Mouse (Mus musculus) stomach, postnatal 0 days (tissue): ENCODE results near the gene Calcoco1. TPM values are rescaled to one million over a fixed set of nuclear protein-coding genes. Genes with fewer than 3 reads are reported as not detected.
"Not testable (repeated sequence)": the region's sequence is repeated elsewhere in the genome, so short reads cannot be mapped to it uniquely, and the experiment has no call there.

Experiments
- ATAC-seq: fragments of 200-750 bp; cut with Nextera tagmentation; 2 replicates; pipeline ENCODE4 v1.8.0; 2017; ENCODE audit not compliant: low FRiP score, low TSS enrichment
- DNase-seq: peaks from one replicate; pipeline ENCODE4 v3.0.0-alpha.2; 2016; ENCODE audit warnings: low spot score
- H3K27ac ChIP-seq: fragments of 300-500 bp; sonication (generic); replicated peaks from 2 replicates; pipeline ENCODE4 v1.5.1; 2014; ENCODE audit warnings: mild to moderate bottlenecking, control low read depth
- H3K27me3 ChIP-seq: fragments of 300-500 bp; sonication (generic); 2 replicates; pipeline ENCODE4 v1.6.1; 2014; ENCODE audit warnings: low read length; ENCODE audit not compliant: control insufficient read depth, insufficient read depth
- H3K36me3 ChIP-seq: fragments of 300-500 bp; sonication (generic); 2 replicates; pipeline ENCODE4 v1.6.1; 2014; ENCODE audit warnings: low read length, mixed read lengths; ENCODE audit not compliant: control insufficient read depth, insufficient read depth
- H3K4me1 ChIP-seq: fragments of 300-500 bp; sonication (generic); replicated peaks from 2 replicates; pipeline ENCODE4 v1.6.1; 2014; ENCODE audit warnings: antibody characterized with exemption; ENCODE audit not compliant: control insufficient read depth, insufficient read depth
- H3K4me2 ChIP-seq: fragments of 300-500 bp; sonication (generic); replicated peaks from 2 replicates; pipeline ENCODE4 v1.6.1; 2014; ENCODE audit warnings: low read depth, mild to moderate bottlenecking, control low read depth, moderate library complexity
- H3K4me3 ChIP-seq: fragments of 300-500 bp; sonication (generic); 2 replicates; pipeline ENCODE4 v1.5.1; 2014; ENCODE audit warnings: low read depth, low read length, control low read depth
- H3K9ac ChIP-seq: fragments of 300-500 bp; sonication (generic); 2 replicates; pipeline ENCODE4 v1.6.1; 2014; ENCODE audit warnings: mild to moderate bottlenecking, low read length, control low read depth, mixed read lengths
- H3K9me3 ChIP-seq: fragments of 300-500 bp; sonication (generic); 2 replicates; pipeline ENCODE4 v1.6.1; 2016; ENCODE audit warnings: low read length; ENCODE audit not compliant: control insufficient read depth
- CTCF ChIP-seq: IDR thresholded peaks from 2 replicates; pipeline ENCODE4 v1.5.1; 2016; ENCODE audit warnings: antibody characterized with exemption, low read depth, mild to moderate bottlenecking, moderate library complexity
- EP300 ChIP-seq: optimal IDR thresholded peaks from 2 replicates; pipeline ENCODE3; 2016; ENCODE audit warnings: antibody characterized with exemption
- WGBS: fragments of 180-500 bp; shearing (Covaris S2); extraction: QIAGEN DNeasy Blood & Tissue Kit; methylation state at CpG from one replicate; pipeline ENCODE4 v1.1.7; 2014; 5-methylcytosine and 5-hydroxymethylcytosine counted together
- microRNA counts: library from miRNA; unstranded; fragments of <30 nt; microRNA quantifications from one replicate; lab custom pipeline; 2015
- microRNA-seq: library from miRNA; unstranded; fragments of <30 nt; microRNA quantifications from one replicate; pipeline ENCODE4, GENCODE M21; 2016
- polyA plus RNA-seq: library from polyadenylated mRNA; unstranded; fragments of >200 nt; fragmentation: Nextera tagmentation; extraction: Ambion mirVana; gene quantifications from 2 replicates; pipeline ENCODE4 v1.2.1, GENCODE M21; 2015

Calcoco1 gene
- polyA plus RNA-seq, 1 experiment from 2014 or later = 25.5 TPM

DNA sequence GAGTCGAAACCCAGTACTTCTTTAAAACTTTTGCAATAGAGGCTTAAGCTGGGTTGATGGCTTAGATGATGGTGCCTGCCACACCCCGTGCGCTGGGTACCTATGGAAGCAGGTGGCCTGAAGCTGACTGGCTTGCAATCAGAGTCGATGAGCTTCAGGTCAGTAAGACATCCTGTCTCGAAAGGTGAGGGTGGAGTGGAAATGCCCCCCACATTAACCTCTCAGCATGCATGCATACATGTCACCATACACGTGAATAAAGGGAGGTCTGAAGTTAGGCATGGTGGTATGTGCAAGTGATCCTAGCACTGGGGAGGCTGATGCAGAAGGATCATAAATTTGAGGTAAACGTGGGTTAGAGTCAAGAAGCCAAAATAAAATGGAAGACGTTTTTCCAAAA, 52.4 kb downstream of the Calcoco1 start:
- DNase-seq (no peak), ATAC-seq (no peak)
- Histone ChIP-seq H3K27me3 (no peaks in the 10 kb centered on the region), H3K4me1 (no peaks in the 10 kb centered on the region), H3K36me3 (peaks cover 10% of the 10 kb centered on the region; the same call in 1 of the 2 replicates), H3K4me3 (no peak overlapping the region), H3K9ac (no peak overlapping the region), H3K27ac (no peak overlapping the region), H3K4me2 (no peak overlapping the region), H3K9me3 (no peaks in the 10 kb centered on the region)
- no peak for TF ChIP-seq EP300
- TF ChIP-seq CTCF = no peak
- WGBS = 79% methylated on average over 8 of the region's 8 CpGs

DNA sequence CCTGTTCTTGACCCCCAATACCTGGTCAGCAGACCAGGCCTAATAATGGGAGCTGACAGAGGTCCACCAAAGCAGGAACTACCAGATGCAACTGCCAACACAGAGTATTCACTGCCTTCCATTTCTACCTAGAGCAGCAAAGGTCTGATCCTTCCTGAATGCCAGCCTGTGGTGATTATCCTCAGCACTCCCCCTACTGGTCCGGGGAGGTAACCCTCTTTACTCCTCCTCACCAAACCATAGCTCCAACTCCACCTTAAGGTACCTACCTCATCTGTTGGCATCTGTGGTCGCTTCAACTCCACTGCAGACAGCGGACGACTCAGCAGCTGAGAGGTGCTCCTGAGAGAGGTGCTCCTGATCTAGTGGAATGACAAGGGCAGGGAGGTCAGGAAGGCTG, 56.5 kb downstream of the Calcoco1 start:
- peak; percentile 90 for TF ChIP-seq CTCF
- TF ChIP-seq EP300 = no peak
- Histone ChIP-seq H3K9ac (no peak overlapping the region), H3K27me3 (no peaks in the 10 kb centered on the region), H3K27ac (no peak overlapping the region), H3K4me2 (no peak overlapping the region), H3K36me3 (peaks cover 25% of the 10 kb centered on the region), H3K4me3 (no peak overlapping the region), H3K4me1 (no peaks in the 10 kb centered on the region), H3K9me3 (no peaks in the 10 kb centered on the region)
- 30% methylated on average over 4 of the region's 4 CpGs for WGBS
- peak; percentile 76 for ATAC-seq
- DNase-seq = peak; percentile 82

DNA sequence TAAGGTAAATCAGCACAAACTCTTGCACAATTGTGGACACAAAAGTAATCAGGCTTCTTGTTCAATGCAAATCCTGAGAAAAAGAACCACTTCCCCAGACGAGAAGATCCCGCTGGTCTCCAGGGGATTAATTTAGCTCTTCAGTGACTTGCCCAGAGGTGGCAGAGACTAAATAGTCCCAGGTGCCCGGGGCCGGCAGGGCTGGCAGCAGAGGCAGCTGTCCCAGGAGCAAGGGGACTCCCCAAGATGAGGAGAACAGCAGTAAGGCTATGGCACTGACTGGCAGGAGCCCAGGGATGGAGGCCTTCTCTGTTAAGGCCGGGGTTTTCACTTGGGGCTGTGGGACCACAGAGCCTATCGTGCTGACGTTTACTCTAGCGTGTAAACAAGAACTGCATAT, 58.2 kb downstream of the Calcoco1 start:
- Histone ChIP-seq H3K4me2 (no peak overlapping the region), H3K4me3 (no peak overlapping the region), H3K27ac (no peak overlapping the region), H3K9ac (no peak overlapping the region), H3K4me1 (no peaks in the 10 kb centered on the region), H3K9me3 (no peaks in the 10 kb centered on the region), H3K36me3 (peaks cover 25% of the 10 kb centered on the region), H3K27me3 (no peaks in the 10 kb centered on the region)
- no peak for TF ChIP-seq CTCF
- TF ChIP-seq EP300 = no peak
- DNase-seq (no peak), ATAC-seq (no peak)
- 75% methylated on average over 8 of the region's 8 CpGs for WGBS

DNA sequence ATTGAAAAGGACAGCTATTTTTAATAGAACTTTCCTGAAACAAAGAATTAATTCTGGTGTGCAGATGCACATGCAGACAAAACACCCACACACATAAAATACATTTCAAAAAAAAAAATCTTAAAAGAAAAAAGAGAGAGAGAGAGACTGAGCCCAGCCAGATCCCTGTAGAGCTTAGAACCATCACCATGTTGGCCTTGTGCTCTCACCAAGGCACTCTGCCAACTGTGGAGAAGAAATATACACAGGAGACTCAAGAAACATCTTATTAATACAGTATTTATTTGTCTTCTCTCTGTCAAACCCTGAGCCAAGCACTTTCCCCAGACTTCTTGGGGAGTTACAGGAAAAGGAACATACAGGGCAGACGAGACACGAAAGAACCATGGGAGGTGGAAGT, 59.4 kb downstream of the Calcoco1 start:
- WGBS = no CpG with 5 or more reads among the region's 2 CpGs
- peaks cover 25% of the 10 kb centered on the region for H3K36me3 ChIP-seq
- H3K27ac ChIP-seq, H3K27me3 ChIP-seq, DNase-seq, H3K4me1 ChIP-seq, H3K4me2 ChIP-seq, H3K9ac ChIP-seq, H3K9me3 ChIP-seq, H3K4me3 ChIP-seq, ATAC-seq: not testable (repeated sequence)

DNA sequence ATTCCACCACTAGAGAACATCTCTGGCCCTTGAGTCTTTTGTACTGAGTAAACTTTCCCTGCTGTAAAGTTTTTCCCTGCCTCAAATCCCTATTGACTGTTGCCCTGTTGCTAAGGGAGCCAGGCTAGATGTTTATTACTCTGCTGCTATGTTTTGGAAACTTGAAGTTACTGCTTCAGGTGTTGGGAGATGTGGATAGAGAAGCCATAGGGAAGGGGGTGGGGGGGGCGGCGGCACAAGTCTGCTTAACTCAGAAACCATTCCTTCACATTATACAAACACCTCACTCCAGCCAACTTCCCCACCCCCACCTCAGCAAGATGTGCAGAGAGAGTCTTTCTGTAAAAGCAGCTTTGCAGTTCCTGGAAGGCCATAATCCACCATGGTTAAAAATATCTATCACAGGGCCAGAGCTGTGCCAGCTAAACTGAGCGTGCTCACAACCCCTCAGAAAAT, 64.0 kb downstream of the Calcoco1 start:
- no peaks in the 10 kb centered on the region for H3K27me3 ChIP-seq
- peak overlapping the region; percentile 94 for H3K27ac ChIP-seq
- TF ChIP-seq EP300 (no peak), CTCF (0 out of 2 replicates have a peak, but pooled peaks have one; percentile 22)
- 0 out of 2 replicates have a peak overlapping the region, but pooled peaks have one; percentile 12 for H3K4me2 ChIP-seq
- H3K4me1 ChIP-seq = peaks cover 5% of the 10 kb centered on the region; the same call in 1 of the 2 replicates
- no peak overlapping the region for H3K4me3 ChIP-seq
- 31% methylated on average over 3 of the region's 3 CpGs for WGBS
- DNase-seq = peak; percentile 67
- H3K9ac ChIP-seq = peak overlapping the region; percentile 19; the same call in 1 of the 2 replicates
- peaks cover 4% of the 10 kb centered on the region; the same call in 1 of the 2 replicates for H3K36me3 ChIP-seq
- ATAC-seq = peak; percentile 63; the same call in 1 of the 2 replicates
- no peaks in the 10 kb centered on the region for H3K9me3 ChIP-seq

MicroRNA genes within 50 kb of the gene (microRNA counts, 519-probe panel; counts per million panel counts)
- microRNA mmu-miR-688 (lab: Ali Mortazavi, UCI) = not detected

Small RNAs within 50 kb of the gene (microRNA-seq; reads per million reads assigned to microRNA genes)
- gene Mir688 = not detected

Other genes with a start within 250 kb of the Calcoco1 start
- gene Gm10337, start 218.5 kb downstream of the Calcoco1 start, polyA plus RNA-seq = not detected in 2 replicates
- gene Map3k12, start 205.1 kb downstream of the Calcoco1 start, polyA plus RNA-seq = 3.3 and 3.9 TPM in 2 replicates
- 41.7 and 44.3 TPM in 2 replicates for gene Tarbp2, start 204.0 kb downstream of the Calcoco1 start, polyA plus RNA-seq
- gene Npff, start 197.2 kb downstream of the Calcoco1 start, polyA plus RNA-seq = 1.1 and 1.3 TPM in 2 replicates
- not detected in 2 replicates for gene Gm28047, start 97.1 kb downstream of the Calcoco1 start, polyA plus RNA-seq
- gene Atf7, start 96.7 kb downstream of the Calcoco1 start, polyA plus RNA-seq = 17.0 and 17.3 TPM in 2 replicates
- gene Atp5g2, start 49.8 kb downstream of the Calcoco1 start, polyA plus RNA-seq = 66.6 and 71.4 TPM in 2 replicates
- gene Hoxc13, start 198.9 kb upstream of the Calcoco1 start, polyA plus RNA-seq = 0.05 TPM in 1 of 2 replicates, not detected in the other
- gene Hoxc12, start 214.6 kb upstream of the Calcoco1 start, polyA plus RNA-seq = not detected in 2 replicates
- gene Hoxc11, start 232.2 kb upstream of the Calcoco1 start, polyA plus RNA-seq = not detected in 2 replicates
- gene Hoxc10, start 244.6 kb upstream of the Calcoco1 start, polyA plus RNA-seq = not detected in 2 replicates
- 18.0 and 18.2 TPM in 2 replicates for gene Hoxc5, start 245.3 kb upstream of the Calcoco1 start, polyA plus RNA-seq